Mouse (Mus musculus) splenic B cell, adult 2 months (primary cell): ENCODE measurements at regions not wholly inside any gene's neighbourhood (a gene's known extent, or its start where the extent isn't known, plus 50 kb on each side); places are given as distances from the start of the nearest gene placed in this dataset.

Experiments
- DNase-seq: peaks from one replicate; pipeline ENCODE4 v3.0.0-alpha.2; 2011; ENCODE audit warnings: low read depth, low spot score
- H3K27me3 ChIP-seq: 2 replicates; pipeline ENCODE4 v1.6.1; 2012; ENCODE audit warnings: mild to moderate bottlenecking, low read length, moderate library complexity, mixed read lengths; ENCODE audit not compliant: control insufficient read depth, poor library complexity, insufficient read depth, severe bottlenecking
- H3K36me3 ChIP-seq: 2 replicates; pipeline ENCODE4 v1.6.1; 2012; ENCODE audit warnings: mild to moderate bottlenecking, low read length, moderate library complexity, mixed read lengths; ENCODE audit not compliant: control insufficient read depth, poor library complexity, insufficient read depth, severe bottlenecking

GRCm38 (mm10) chr11:112081386-112081785 lies 700.6 kb upstream of the Sox9 start:
- Histone ChIP-seq H3K27me3 (no peaks in the 10 kb centered on the region), H3K36me3 (no peaks in the 10 kb centered on the region)
- no peak for DNase-seq

GRCm38 (mm10) chr11:112083019-112083418 lies 699.0 kb upstream of the Sox9 start:
- DNase-seq: no peak
- Histone ChIP-seq H3K36me3 (no peaks in the 10 kb centered on the region), H3K27me3 (no peaks in the 10 kb centered on the region)

GRCm38 (mm10) chr11:112092168-112092567 lies 689.9 kb upstream of the Sox9 start:
- Histone ChIP-seq H3K27me3 (no peaks in the 10 kb centered on the region), H3K36me3 (no peaks in the 10 kb centered on the region)
- no peak for DNase-seq

GRCm38 (mm10) chr11:112095009-112095408 lies 687.0 kb upstream of the Sox9 start:
- no peak for DNase-seq
- Histone ChIP-seq H3K36me3 (no peaks in the 10 kb centered on the region), H3K27me3 (no peaks in the 10 kb centered on the region)

- H3K36me3 ChIP-seq: no peaks in the 10 kb centered on the region
- H3K27me3 ChIP-seq: no peaks in the 10 kb centered on the region
- DNase-seq: no peak
Measured at GRCm38 (mm10) chr11:112098161-112098560, 683.9 kb upstream of the Sox9 start.

- Histone ChIP-seq H3K36me3 (no peaks in the 10 kb centered on the region), H3K27me3 (no peaks in the 10 kb centered on the region)
- peak; percentile 32 for DNase-seq
Measured at GRCm38 (mm10) chr11:112103252-112103651, 678.8 kb upstream of the Sox9 start.

- no peaks in the 10 kb centered on the region for H3K27me3 ChIP-seq
- H3K36me3 ChIP-seq: no peaks in the 10 kb centered on the region
- no peak for DNase-seq
Measured at GRCm38 (mm10) chr11:112106891-112107290, 675.1 kb upstream of the Sox9 start.

GRCm38 (mm10) chr11:112107314-112107713 lies 674.7 kb upstream of the Sox9 start:
- H3K36me3 ChIP-seq: no peaks in the 10 kb centered on the region
- no peaks in the 10 kb centered on the region for H3K27me3 ChIP-seq
- DNase-seq: no peak

- no peaks in the 10 kb centered on the region for H3K27me3 ChIP-seq
- no peaks in the 10 kb centered on the region for H3K36me3 ChIP-seq
Measured at GRCm38 (mm10) chr11:112121026-112121425, 661.0 kb upstream of the Sox9 start.

GRCm38 (mm10) chr11:112121831-112122230 lies 660.2 kb upstream of the Sox9 start:
- DNase-seq: no peak
- H3K36me3 ChIP-seq: no peaks in the 10 kb centered on the region
- no peaks in the 10 kb centered on the region for H3K27me3 ChIP-seq

More at GRCm38 (mm10) chr11:112121026-112121425, 661.0 kb upstream of the Sox9 start:
- DNase-seq: no peak

- Histone ChIP-seq H3K27me3 (no peaks in the 10 kb centered on the region), H3K36me3 (no peaks in the 10 kb centered on the region)
- no peak for DNase-seq
Measured at GRCm38 (mm10) chr11:112125249-112125933, 656.6 kb upstream of the Sox9 start.

- no peak for DNase-seq
- no peaks in the 10 kb centered on the region for H3K36me3 ChIP-seq
- H3K27me3 ChIP-seq: no peaks in the 10 kb centered on the region
Measured at GRCm38 (mm10) chr11:112130090-112130489, 651.9 kb upstream of the Sox9 start.

- DNase-seq: no peak
- Histone ChIP-seq H3K36me3 (no peaks in the 10 kb centered on the region), H3K27me3 (no peaks in the 10 kb centered on the region)
Measured at GRCm38 (mm10) chr11:112137401-112138020, 644.5 kb upstream of the Sox9 start.

GRCm38 (mm10) chr11:112140058-112140457 lies 642.0 kb upstream of the Sox9 start:
- no peaks in the 10 kb centered on the region for H3K36me3 ChIP-seq
- H3K27me3 ChIP-seq: no peaks in the 10 kb centered on the region
- DNase-seq: peak; percentile 22

GRCm38 (mm10) chr11:112140495-112140894 lies 641.5 kb upstream of the Sox9 start:
- Histone ChIP-seq H3K27me3 (no peaks in the 10 kb centered on the region), H3K36me3 (no peaks in the 10 kb centered on the region)
- DNase-seq: no peak
